ENCODE assay signal across 31 mouse cellular contexts in genomic region chr14:37119233-37119632, GRCm38 (mm10). TPM values are rescaled to one million over a fixed set of nuclear protein-coding genes. Genes with fewer than 3 reads are reported as not detected.
"Had no signal": no experiment of that assay in that cellular context is flagged by ENCODE, and none has a peak within 500 bp of the region (broad histone marks: within the 10 kb centered on the region; RNA-seq: fewer than 3 reads in every experiment).

No protein-coding gene starts in this region.

- H3K4me3 ChIP-seq: left cerebral cortex, adult 2 months; limb, embryonic 13.5 days; midbrain, embryonic 12.5 days; neural tube, embryonic 12.5 days; neural tube, embryonic 15.5 days had no signal

- H3K9me3 ChIP-seq: limb, embryonic 13.5 days; midbrain, embryonic 12.5 days; neural tube, embryonic 12.5 days; neural tube, embryonic 15.5 days had no signal

- DNase-seq: kidney, adult 11 months; kidney, adult 8-10 months; kidney, postnatal 25 days; layer of hippocampus, postnatal 36 days; liver, postnatal 0 days; lung, embryonic 14.5 days; right cerebral cortex, adult 18-20 months; right cerebral cortex, postnatal 14 days; right cerebral cortex, postnatal 4 days; thymus, adult 2 months; thymus, postnatal 14 days; thymus, postnatal 4 days had no signal

- H3K9ac ChIP-seq: limb, embryonic 13.5 days; liver, embryonic 14.5 days; liver, postnatal 0 days; lung, embryonic 14.5 days; midbrain, embryonic 12.5 days; neural tube, embryonic 12.5 days; neural tube, embryonic 15.5 days had no signal

- H3K27ac ChIP-seq: kidney, postnatal 0 days; left cerebral cortex, adult 2 months; limb, embryonic 13.5 days; liver, embryonic 14.5 days; macrophage; midbrain, embryonic 12.5 days; neural tube, embryonic 12.5 days; neural tube, embryonic 15.5 days; stomach, postnatal 0 days had no signal

- H3K27me3 ChIP-seq: limb, embryonic 13.5 days; midbrain, embryonic 12.5 days; neural tube, embryonic 12.5 days; neural tube, embryonic 15.5 days had no signal

- ATAC-seq: liver, postnatal 0 days; lung, postnatal 0 days had no signal

- H3K4me2 ChIP-seq: limb, embryonic 13.5 days; lung, embryonic 14.5 days; midbrain, embryonic 12.5 days; neural tube, embryonic 12.5 days; neural tube, embryonic 15.5 days had no signal

- H3K4me1 ChIP-seq: limb, embryonic 13.5 days; midbrain, embryonic 12.5 days; neural tube, embryonic 12.5 days; neural tube, embryonic 15.5 days had no signal

RNA-seq across cellular contexts. Expression of gene 2610528A11Rik, which starts 5.4 kb away (rescaled TPM):
- total RNA-seq: layer of hippocampus, postnatal 10 days; liver, adult 2 months; midbrain, postnatal 0 days had no signal
- polyA plus RNA-seq: midbrain, embryonic 12.5 days had no signal

RNA-seq across cellular contexts. Expression of gene Cdhr1, which starts 21.1 kb away (rescaled TPM):
- total RNA-seq: liver, adult 2 months; megakaryocyte, adult 5-6 weeks had no signal
- polyA plus RNA-seq: liver, postnatal 0 days; lung, embryonic 14.5 days; macrophage had no signal

RNA-seq across cellular contexts. Expression of gene Lrit2, which starts 51.5 kb away (rescaled TPM):
- total RNA-seq: layer of hippocampus, adult 8-10 months; layer of hippocampus, postnatal 10 days; layer of hippocampus, postnatal 36 days; left cerebral cortex, adult 2 months; left cerebral cortex, postnatal 10 days; left cerebral cortex, postnatal 36 days; megakaryocyte, adult 5-6 weeks had no signal
- polyA plus RNA-seq: kidney, postnatal 0 days; large intestine, adult 2 months; limb, embryonic 13.5 days; liver, embryonic 14.5 days; liver, postnatal 0 days; lung, embryonic 14.5 days; lung, postnatal 0 days; macrophage; midbrain, embryonic 12.5 days; neural tube, embryonic 12.5 days; neural tube, embryonic 15.5 days; stomach, embryonic 14.5 days; stomach, postnatal 0 days had no signal
